20 mouse cellular contexts compared by ENCODE assay signal in the genomic region with DNA sequence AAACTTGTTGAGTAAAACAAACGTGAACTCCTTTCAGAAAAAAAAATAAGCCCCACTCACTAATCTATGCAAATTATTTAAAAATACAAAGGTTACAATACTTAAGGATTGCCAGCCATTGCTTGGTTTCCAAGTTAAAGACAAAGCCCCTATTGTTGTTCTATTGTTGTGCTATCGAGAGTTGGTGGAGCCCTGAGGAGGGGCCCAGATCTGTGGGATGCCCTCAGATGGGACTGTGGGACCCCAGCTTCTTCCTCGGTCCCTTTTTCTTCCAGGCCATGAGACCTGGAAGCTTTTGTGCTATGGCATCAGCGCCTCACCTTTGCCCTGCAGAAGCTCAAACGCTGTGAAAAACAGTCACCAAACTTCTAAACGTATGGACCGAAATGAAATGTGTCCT. TPM values are rescaled to one million over a fixed set of nuclear protein-coding genes. Genes with fewer than 3 reads are reported as not detected.
DNase-seq lines count a peak whose midpoint lies in the region; ATAC-seq and TF ChIP-seq lines count a peak whose summit lies in the region.
"Had no signal": no experiment of that assay in that cellular context is flagged by ENCODE, and none has a peak within 500 bp of the region (broad histone marks: within the 10 kb centered on the region; RNA-seq: fewer than 3 reads in every experiment).

No protein-coding gene starts in this region.

- ATAC-seq in forebrain, embryonic 11.5 days (replicated peaks; ENCODE audit: low FRiP score) = peak; percentile 57; the same call in 1 of the 2 replicates
- no peak for ATAC-seq in forebrain, postnatal 0 days
- no peak for ATAC-seq in neural tube, embryonic 12.5 days (ENCODE audit: low FRiP score, low read depth)
- no peak for ATAC-seq in midbrain, embryonic 13.5 days

- no peak for DNase-seq in forebrain, embryonic 11.5 days (ENCODE audit: low spot score)
- no peak for DNase-seq in forebrain, postnatal 0 days
- no peak for DNase-seq in neural tube, embryonic 10.5 days (ENCODE audit: extremely low spot score, low spot score)
- DNase-seq in urinary bladder, postnatal 10 days (ENCODE audit: low spot score) = no peak
- DNase-seq in lung, postnatal 4 days = no peak
- DNase-seq: adrenal gland, postnatal 10 days; cerebellum, adult 18-20 months; heart, adult 18-20 months; kidney, adult 2 months; kidney, postnatal 36 days; right cerebral cortex, postnatal 25 days had no signal

- no peak for TF ChIP-seq CTCF in forebrain, postnatal 0 days (IDR thresholded peaks at IDR 0.05; ENCODE audit: low read depth)

- no peaks in the 10 kb centered on the region for H3K27me3 ChIP-seq in forebrain, embryonic 11.5 days (ENCODE audit: control insufficient read depth, insufficient read depth, low read length)
- no peaks in the 10 kb centered on the region for H3K27me3 ChIP-seq in forebrain, postnatal 0 days (ENCODE audit: insufficient read depth, low read length)
- H3K27me3 ChIP-seq in neural tube, embryonic 12.5 days (replicated peaks) = peaks cover 4% of the 10 kb centered on the region; the same call in 1 of the 2 replicates
- H3K27me3 ChIP-seq in midbrain, embryonic 13.5 days = no peaks in the 10 kb centered on the region
- H3K27me3 ChIP-seq: CH12.LX; heart, embryonic 15.5 days; limb, embryonic 13.5 days had no signal

- H3K4me2 ChIP-seq in forebrain, embryonic 11.5 days (ENCODE audit: low read depth, low read length, severe bottlenecking) = no peak overlapping the region
- no peak overlapping the region for H3K4me2 ChIP-seq in forebrain, postnatal 0 days (ENCODE audit: low read depth)
- H3K4me2 ChIP-seq in neural tube, embryonic 12.5 days (replicated peaks) = peak overlapping the region; percentile 17; the same call in 1 of the 2 replicates
- H3K4me2 ChIP-seq in midbrain, embryonic 13.5 days (replicated peaks) = peak overlapping the region; percentile 31
- H3K4me2 ChIP-seq: heart, embryonic 15.5 days; limb, embryonic 13.5 days had no signal

- H3K9me3 ChIP-seq in forebrain, embryonic 11.5 days (ENCODE audit: control insufficient read depth, low read length) = no peaks in the 10 kb centered on the region
- H3K9me3 ChIP-seq in forebrain, postnatal 0 days (ENCODE audit: low read length) = no peaks in the 10 kb centered on the region
- H3K9me3 ChIP-seq in neural tube, embryonic 12.5 days = no peaks in the 10 kb centered on the region
- H3K9me3 ChIP-seq in midbrain, embryonic 13.5 days = no peaks in the 10 kb centered on the region
- H3K9me3 ChIP-seq: heart, embryonic 15.5 days; limb, embryonic 13.5 days had no signal

- no peak overlapping the region for H3K4me3 ChIP-seq in forebrain, embryonic 11.5 days (ENCODE audit: low read depth, low read length)
- no peak overlapping the region for H3K4me3 ChIP-seq in forebrain, postnatal 0 days (ENCODE audit: low read depth, low read length)
- H3K4me3 ChIP-seq in neural tube, embryonic 12.5 days = no peak overlapping the region
- no peak overlapping the region for H3K4me3 ChIP-seq in midbrain, embryonic 13.5 days (replicated peaks)
- H3K4me3 ChIP-seq: heart, embryonic 15.5 days; limb, embryonic 13.5 days had no signal

- no peak overlapping the region; the same call in 1 of the 2 replicates for H3K27ac ChIP-seq in forebrain, embryonic 11.5 days (ENCODE audit: low read depth, low read length)
- H3K27ac ChIP-seq in forebrain, postnatal 0 days (ENCODE audit: low read depth, low read length) = no peak overlapping the region
- no peak overlapping the region for H3K27ac ChIP-seq in neural tube, embryonic 12.5 days
- no peak overlapping the region for H3K27ac ChIP-seq in midbrain, embryonic 13.5 days
- H3K27ac ChIP-seq: heart, embryonic 15.5 days; limb, embryonic 13.5 days; liver, embryonic 14.5 days; stomach, postnatal 0 days had no signal

- peaks cover 4% of the 10 kb centered on the region; the same call in 1 of the 2 replicates for H3K4me1 ChIP-seq in forebrain, embryonic 11.5 days (replicated peaks; ENCODE audit: control insufficient read depth, insufficient read depth, low read length)
- no peaks in the 10 kb centered on the region for H3K4me1 ChIP-seq in forebrain, postnatal 0 days (ENCODE audit: insufficient read depth)
- H3K4me1 ChIP-seq in neural tube, embryonic 12.5 days = peaks cover 5% of the 10 kb centered on the region; the same call in 1 of the 2 replicates
- H3K4me1 ChIP-seq in midbrain, embryonic 13.5 days (replicated peaks) = peaks cover 11% of the 10 kb centered on the region
- H3K4me1 ChIP-seq: heart, embryonic 15.5 days; limb, embryonic 13.5 days had no signal

- no peak overlapping the region for H3K9ac ChIP-seq in forebrain, embryonic 11.5 days (ENCODE audit: low read length)
- no peak overlapping the region for H3K9ac ChIP-seq in forebrain, postnatal 0 days
- no peak overlapping the region for H3K9ac ChIP-seq in neural tube, embryonic 12.5 days
- no peak overlapping the region for H3K9ac ChIP-seq in midbrain, embryonic 13.5 days (replicated peaks)
- H3K9ac ChIP-seq: heart, embryonic 15.5 days; limb, embryonic 13.5 days; liver, embryonic 14.5 days had no signal

- H3K36me3 ChIP-seq in forebrain, embryonic 11.5 days (ENCODE audit: control insufficient read depth, insufficient read depth, low read length) = no peaks in the 10 kb centered on the region
- H3K36me3 ChIP-seq in forebrain, postnatal 0 days (ENCODE audit: insufficient read depth) = no peaks in the 10 kb centered on the region
- H3K36me3 ChIP-seq in neural tube, embryonic 12.5 days = no peaks in the 10 kb centered on the region
- no peaks in the 10 kb centered on the region for H3K36me3 ChIP-seq in midbrain, embryonic 13.5 days
- H3K36me3 ChIP-seq: heart, embryonic 15.5 days; limb, embryonic 13.5 days had no signal

- 21% methylated on average over 7 of the region's 7 CpGs for WGBS in forebrain, embryonic 11.5 days
- 25% methylated on average over 7 of the region's 7 CpGs for WGBS in forebrain, postnatal 0 days
- 28% methylated on average over 7 of the region's 7 CpGs for WGBS in neural tube, embryonic 12.5 days
- 21% methylated on average over 7 of the region's 7 CpGs for WGBS in midbrain, embryonic 13.5 days

RNA-seq across cellular contexts. Expression of a gene that starts 37.9 kb away (rescaled TPM):
- polyA plus RNA-seq in forebrain, embryonic 11.5 days (2014; fragmentation: Nextera tagmentation; extraction: Ambion mirVana) = 12.5 and 12.8 TPM in 2 replicates
- 3.8 and 6.2 TPM in 2 replicates for total RNA-seq in forebrain, postnatal 0 days (2014; rRNA removed)
- 2.2 and 3.0 TPM in 2 replicates for polyA plus RNA-seq in forebrain, postnatal 0 days (2015; fragmentation: Nextera tagmentation; extraction: Ambion mirVana)
- polyA plus RNA-seq in neural tube, embryonic 12.5 days (2016; fragmentation: Nextera tagmentation; extraction: Ambion mirVana) = 7.0 and 8.1 TPM in 2 replicates
- polyA plus RNA-seq in midbrain, embryonic 13.5 days (2015; fragmentation: Nextera tagmentation; extraction: Ambion mirVana) = 6.8 and 7.3 TPM in 2 replicates

RNA-seq across cellular contexts. Expression of a gene that starts 51.7 kb away (rescaled TPM):
- polyA plus RNA-seq in forebrain, embryonic 11.5 days (2014; fragmentation: Nextera tagmentation; extraction: Ambion mirVana) = not detected in 2 replicates
- total RNA-seq in forebrain, postnatal 0 days (2014; rRNA removed) = 0.08 TPM in 1 of 2 replicates, not detected in the other
- polyA plus RNA-seq in forebrain, postnatal 0 days (2015; fragmentation: Nextera tagmentation; extraction: Ambion mirVana) = 0.11 TPM in 1 of 2 replicates, not detected in the other
- not detected in 2 replicates for polyA plus RNA-seq in neural tube, embryonic 12.5 days (2016; fragmentation: Nextera tagmentation; extraction: Ambion mirVana)
- polyA plus RNA-seq in midbrain, embryonic 13.5 days (2015; fragmentation: Nextera tagmentation; extraction: Ambion mirVana) = 0.13 TPM in 1 of 2 replicates, not detected in the other
- total RNA-seq: CH12.LX; megakaryocyte, adult 5-6 weeks had no signal
- polyA plus RNA-seq: embryonic facial prominence, embryonic 14.5 days; limb, embryonic 13.5 days had no signal

Comparison
In these comparisons a context has a peak if more than half of its experiments do, and no peak if none do; other contexts are left out.
1. H3K4me2 ChIP-seq: peak in neural tube, embryonic 12.5 days (single experiment) and midbrain, embryonic 13.5 days (single experiment); none in forebrain, embryonic 11.5 days (single experiment) and forebrain, postnatal 0 days (single experiment).